Mouse (Mus musculus) layer of hippocampus, postnatal 36 days (tissue): ENCODE data around the gene Capg. TPM values are rescaled to one million over a fixed set of nuclear protein-coding genes. Genes with fewer than 3 reads are reported as not detected.

Experiments
- total RNA-seq, 2 experiments: library from RNA; stranded (reverse); gene quantifications; 2 replicates each; pipeline ENCODE4 v1.2.3; 2021

Capg gene
- total RNA-seq, 2 experiments from 2014 or later, result 2.3 to 2.9 TPM

Other genes starting within 250 kb of the Capg start
- not detected for gene Sftpb, start 239.8 kb upstream of the Capg start, total RNA-seq
- 10 to 100 TPM; 31.3 to 35.8 TPM for gene Usp39, start 199.2 kb upstream of the Capg start, total RNA-seq
- gene 0610030E20Rik, start 197.1 kb upstream of the Capg start, total RNA-seq, result 10 to 100 TPM; 16.9 to 17.2 TPM
- gene Tmem150a, start 188.9 kb upstream of the Capg start, total RNA-seq, result 10 to 100 TPM in 1 of 2 experiments, 1 to 10 TPM in 1; 8.1 to 10.5 TPM
- 10 to 100 TPM; 77.6 to 85.2 TPM for gene Rnf181, start 177.4 kb upstream of the Capg start, total RNA-seq
- 1 to 10 TPM; 4.4 to 5.3 TPM for gene Vamp5, start 163.9 kb upstream of the Capg start, total RNA-seq
- gene Vamp8, start 153.7 kb upstream of the Capg start, total RNA-seq, result 10 to 100 TPM; 14.7 to 17.3 TPM
- gene Ggcx, start 130.1 kb upstream of the Capg start, total RNA-seq, result 10 to 100 TPM; 22.6 to 24.0 TPM
- 100 to 1,000 TPM; 186 to 194 TPM for gene Mat2a, start 104.8 kb upstream of the Capg start, total RNA-seq
- under 1 TPM; 0.40 to 0.45 TPM for gene Sh2d6, start 22.7 kb upstream of the Capg start, total RNA-seq
- gene Elmod3, start 54.0 kb downstream of the Capg start, total RNA-seq, result 10 to 100 TPM; 20.3 to 22.3 TPM
- 10 to 100 TPM; 54.3 to 55.6 TPM for gene Retsat, start 54.1 kb downstream of the Capg start, total RNA-seq
- gene Tgoln1, start 72.6 kb downstream of the Capg start, total RNA-seq, result 10 to 100 TPM; 88.8 to 91.6 TPM
- gene Tcf7l1, start 244.9 kb downstream of the Capg start, total RNA-seq, result 1 to 10 TPM; 2.9 to 3.6 TPM